Mouse (Mus musculus) midbrain, embryonic 14.5 days (tissue): Measurements from ENCODE around the gene Magi2. TPM values are rescaled to one million over a fixed set of nuclear protein-coding genes. Genes with fewer than 3 reads are reported as not detected.

Source experiments
- ATAC-seq: fragments of 200-750 bp; cut with Nextera tagmentation; 2 replicates; pipeline ENCODE4 v1.8.0; 2017; ENCODE audit warnings: moderate number of reproducible peaks, moderate library complexity; ENCODE audit not compliant: low FRiP score, low TSS enrichment
- DNase-seq: peaks from one replicate; pipeline ENCODE4 v3.0.0-alpha.2; 2015
- H3K27ac ChIP-seq: fragments of 300-500 bp; sonication (generic); replicated peaks from 2 replicates; pipeline ENCODE4 v1.5.1; 2014; ENCODE audit warnings: mild to moderate bottlenecking, low read depth, low read length, moderate library complexity
- H3K27me3 ChIP-seq: fragments of 300-500 bp; sonication (generic); 2 replicates; pipeline ENCODE4 v1.6.1; 2014; ENCODE audit warnings: low read length, control low read depth, mixed read lengths; ENCODE audit not compliant: control insufficient read depth, insufficient read depth
- H3K36me3 ChIP-seq: fragments of 300-500 bp; sonication (generic); 2 replicates; pipeline ENCODE4 v1.6.1; 2014; ENCODE audit warnings: low read length, control low read depth; ENCODE audit not compliant: control insufficient read depth, insufficient read depth
- H3K4me1 ChIP-seq: fragments of 300-500 bp; sonication (generic); 2 replicates; pipeline ENCODE4 v1.6.1; 2014; ENCODE audit warnings: mild to moderate bottlenecking, antibody characterized with exemption, low read length, control low read depth; ENCODE audit not compliant: control insufficient read depth, insufficient read depth
- H3K4me2 ChIP-seq: fragments of 300-500 bp; sonication (generic); 2 replicates; pipeline ENCODE4 v1.6.1; 2014; ENCODE audit warnings: mild to moderate bottlenecking, low read length, moderate library complexity
- H3K4me3 ChIP-seq: fragments of 300-500 bp; sonication (generic); replicated peaks from 2 replicates; pipeline ENCODE4 v1.5.1; 2014; ENCODE audit warnings: low read depth, low read length
- H3K9ac ChIP-seq: fragments of 300-500 bp; sonication (generic); replicated peaks from 2 replicates; pipeline ENCODE4 v1.6.1; 2014; ENCODE audit warnings: mild to moderate bottlenecking, low read length, moderate library complexity
- H3K9me3 ChIP-seq: fragments of 300-500 bp; sonication (generic); 2 replicates; pipeline ENCODE4 v1.6.1; 2016; ENCODE audit warnings: low read length, control low read depth, mixed read lengths; ENCODE audit not compliant: control insufficient read depth
- WGBS: fragments of 180-500 bp; shearing (Covaris S2); extraction: QIAGEN DNeasy Blood & Tissue Kit; methylation state at CpG from one replicate; pipeline ENCODE4 v1.1.7; 2014; 5-methylcytosine and 5-hydroxymethylcytosine counted together
- polyA plus RNA-seq: library from polyadenylated mRNA; unstranded; fragments of >200 nt; fragmentation: Nextera tagmentation; extraction: Ambion mirVana; gene quantifications from 2 replicates; pipeline ENCODE4 v1.2.1, GENCODE M21; 2014

Gene Magi2
- polyA plus RNA-seq, 1 experiment from 2014 or later: 22.3 TPM

DNA sequence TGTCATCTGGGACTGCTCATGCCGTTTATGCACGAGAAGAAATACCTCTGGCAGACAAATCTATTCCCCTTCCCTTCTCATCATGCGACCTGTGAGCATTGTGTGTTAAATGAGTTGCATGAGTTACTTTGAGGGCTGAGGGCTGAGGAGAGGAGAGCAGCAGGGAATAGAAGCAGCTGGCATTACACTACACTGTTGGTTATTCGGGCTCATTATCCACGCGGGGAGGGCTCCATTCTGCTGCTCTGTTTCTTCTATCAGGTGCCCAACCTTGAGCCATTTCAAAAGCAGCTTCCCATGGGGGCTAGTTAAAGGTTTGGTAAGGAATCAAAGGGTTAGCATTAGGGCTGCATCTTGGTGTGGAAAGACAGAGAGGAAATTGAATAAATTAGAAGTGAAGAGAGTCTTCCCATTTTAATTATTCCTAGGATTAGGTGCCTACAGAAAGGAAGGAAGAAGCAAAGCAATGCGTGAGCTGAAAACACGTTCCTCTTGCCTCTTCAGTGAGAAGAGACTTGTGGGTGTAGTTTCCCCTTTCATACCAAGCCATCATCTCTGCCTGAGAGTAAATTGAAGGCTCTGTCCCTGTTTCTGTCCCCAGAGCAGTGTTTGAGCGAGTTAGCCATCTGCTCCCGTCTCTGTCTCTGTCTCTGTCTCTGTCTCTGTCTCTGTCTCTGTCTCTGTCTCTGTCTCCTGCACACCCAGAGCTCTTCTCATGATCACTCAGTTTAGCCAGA is 1396.2 kb downstream of the Magi2 start:
- Histone ChIP-seq H3K4me1 (peaks cover 11% of the 10 kb centered on the region; the same call in 1 of the 2 replicates), H3K36me3 (no peaks in the 10 kb centered on the region), H3K4me3 (no peak overlapping the region), H3K4me2 (no peak overlapping the region), H3K9me3 (no peaks in the 10 kb centered on the region), H3K27ac (peak overlapping the region; percentile 37), H3K9ac (no peak overlapping the region), H3K27me3 (no peaks in the 10 kb centered on the region)
- DNase-seq: peak; percentile 71
- WGBS: 35% methylated on average over 10 of the region's 10 CpGs
- peak; percentile 71 for ATAC-seq

DNA sequence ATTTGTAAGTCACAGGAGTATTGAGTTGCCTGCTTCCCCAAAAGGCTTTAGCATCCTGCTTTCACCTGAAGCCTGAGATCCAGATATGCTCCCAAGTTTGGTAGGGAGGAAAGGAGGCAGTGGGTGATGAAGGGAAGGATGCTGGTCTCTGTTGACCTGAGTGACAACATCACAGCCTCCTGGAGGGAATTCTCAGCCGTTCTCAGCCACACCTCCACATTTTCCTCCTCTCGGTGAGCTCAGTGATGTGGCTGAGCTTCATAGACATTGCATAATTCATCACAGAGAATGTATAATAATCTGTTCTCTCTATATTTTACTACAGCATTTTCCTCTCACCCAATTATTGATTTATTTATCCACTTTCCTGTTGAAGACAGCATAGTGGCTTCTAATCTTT is 1398.3 kb downstream of the Magi2 start:
- DNase-seq: no peak

DNA sequence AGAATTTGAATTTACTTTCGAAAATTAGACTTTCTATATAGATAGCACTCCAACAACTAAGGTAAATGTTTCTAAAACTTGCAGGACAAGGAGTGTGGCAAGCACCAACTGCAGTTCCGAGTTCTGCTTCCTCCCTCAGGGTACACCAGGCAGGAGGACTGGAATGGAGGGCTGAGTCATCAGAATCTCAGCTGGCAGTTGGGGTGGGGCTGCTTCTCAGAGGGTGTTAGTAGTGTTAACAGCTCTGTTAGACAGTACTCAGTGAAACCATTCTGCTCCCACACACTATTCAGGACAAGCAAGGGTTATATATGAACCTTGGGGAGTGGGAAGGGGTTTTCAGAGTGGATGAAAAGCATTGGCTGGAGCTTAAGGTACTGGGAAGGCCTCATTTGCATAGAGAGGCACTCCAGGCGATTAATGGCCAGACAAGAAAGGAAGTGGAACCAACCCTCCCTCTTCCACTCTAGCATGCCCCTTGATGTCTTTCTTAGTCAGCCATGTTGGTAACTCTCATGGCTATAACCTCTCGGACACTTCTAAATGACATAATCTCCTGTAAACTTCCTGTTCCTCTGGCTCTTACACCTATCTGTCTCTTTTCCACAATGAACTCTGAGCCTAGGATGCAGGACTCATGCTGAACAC is 1402.2 kb downstream of the Magi2 start:
- no peak overlapping the region for H3K4me2 ChIP-seq
- H3K36me3 ChIP-seq: no peaks in the 10 kb centered on the region
- no peaks in the 10 kb centered on the region for H3K9me3 ChIP-seq
- no peaks in the 10 kb centered on the region for H3K27me3 ChIP-seq
- no peak overlapping the region for H3K27ac ChIP-seq
- no peak for DNase-seq
- no peak overlapping the region for H3K9ac ChIP-seq
- 68% methylated on average over 4 of the region's 4 CpGs for WGBS
- no peaks in the 10 kb centered on the region for H3K4me1 ChIP-seq
- no peak overlapping the region for H3K4me3 ChIP-seq
- ATAC-seq: no peak

More for the DNA sequence above, 1398.3 kb downstream of the Magi2 start:
- H3K27ac ChIP-seq: no peak overlapping the region
- no peaks in the 10 kb centered on the region for H3K36me3 ChIP-seq
- H3K9me3 ChIP-seq: no peaks in the 10 kb centered on the region
- H3K4me2 ChIP-seq: no peak overlapping the region
- H3K27me3 ChIP-seq: no peaks in the 10 kb centered on the region
- ATAC-seq: no peak
- H3K4me1 ChIP-seq: peaks cover 11% of the 10 kb centered on the region; the same call in 1 of the 2 replicates
- WGBS: 53% methylated on average over 2 of the region's 2 CpGs
- no peak overlapping the region for H3K9ac ChIP-seq
- H3K4me3 ChIP-seq: no peak overlapping the region

DNA sequence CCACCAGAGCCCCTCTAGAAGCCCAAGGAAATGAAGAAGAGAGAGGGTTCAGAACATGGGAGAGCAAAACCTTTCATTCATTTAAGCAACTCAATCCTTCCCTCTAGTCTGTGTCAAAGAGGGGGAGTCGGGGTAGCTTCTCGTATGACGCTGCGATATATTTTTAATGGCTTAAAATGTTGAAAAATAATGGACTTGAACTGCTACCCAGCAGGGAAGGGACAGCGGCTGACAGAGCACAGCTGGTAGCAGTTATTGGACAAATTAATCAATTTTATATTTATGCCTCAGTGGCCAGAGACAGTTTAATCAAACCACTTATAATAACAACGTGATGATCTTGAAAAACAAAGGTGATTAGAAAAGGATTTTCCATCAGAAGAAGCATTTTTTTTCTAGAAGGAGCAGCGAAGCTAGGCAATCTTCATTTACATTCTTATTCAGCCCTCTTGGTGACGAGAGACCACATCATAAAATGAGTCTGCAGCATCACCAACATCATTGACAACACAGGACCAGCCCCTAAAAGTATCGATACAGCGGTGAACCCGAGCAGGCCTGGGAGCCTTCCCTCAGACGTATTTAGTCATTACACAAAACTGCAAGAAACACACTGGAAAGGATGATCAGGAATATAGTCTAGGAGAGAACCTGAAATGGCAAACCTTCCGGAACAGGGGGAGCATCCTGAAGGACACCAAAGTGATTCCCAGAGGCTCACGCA is 1407.4 kb downstream of the Magi2 start:
- ATAC-seq: no peak

DNA sequence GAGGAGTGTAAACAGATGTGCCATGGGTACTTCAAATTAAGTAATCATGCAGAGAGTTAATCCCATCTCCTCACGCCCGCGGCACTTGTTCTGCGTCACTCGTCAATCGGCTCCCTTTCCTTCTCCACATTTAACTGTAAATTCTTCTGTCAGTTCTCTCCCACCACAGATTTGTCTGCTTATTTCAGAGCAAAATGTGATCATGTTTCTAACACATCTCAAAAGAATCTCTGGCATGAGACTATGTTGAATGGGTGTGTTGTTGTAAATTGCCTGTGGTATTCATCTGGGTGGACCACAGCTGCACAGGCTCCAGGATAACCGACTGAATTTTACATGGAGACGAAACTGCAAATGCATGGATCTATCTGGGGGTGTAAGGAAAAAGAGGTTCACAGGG is 1408.0 kb downstream of the Magi2 start:
- ATAC-seq: no peak
- H3K9ac ChIP-seq: no peak overlapping the region
- 64% methylated on average over 8 of the region's 8 CpGs for WGBS
- peaks cover 8% of the 10 kb centered on the region; the same call in 1 of the 2 replicates for H3K4me1 ChIP-seq
- H3K4me3 ChIP-seq: no peak overlapping the region
- H3K4me2 ChIP-seq: no peak overlapping the region
- peak; percentile 48 for DNase-seq
- H3K27ac ChIP-seq: no peak overlapping the region
- H3K36me3 ChIP-seq: no peaks in the 10 kb centered on the region
- H3K27me3 ChIP-seq: no peaks in the 10 kb centered on the region
- H3K9me3 ChIP-seq: no peaks in the 10 kb centered on the region

More for the DNA sequence above, 1407.4 kb downstream of the Magi2 start:
- H3K4me3 ChIP-seq: no peak overlapping the region
- DNase-seq: no peak
- 67% methylated on average over 14 of the region's 14 CpGs for WGBS
- H3K4me2 ChIP-seq: no peak overlapping the region
- no peak overlapping the region for H3K9ac ChIP-seq
- H3K9me3 ChIP-seq: no peaks in the 10 kb centered on the region
- peaks cover 8% of the 10 kb centered on the region; the same call in 1 of the 2 replicates for H3K4me1 ChIP-seq
- no peaks in the 10 kb centered on the region for H3K36me3 ChIP-seq
- no peak overlapping the region for H3K27ac ChIP-seq
- no peaks in the 10 kb centered on the region for H3K27me3 ChIP-seq

DNA sequence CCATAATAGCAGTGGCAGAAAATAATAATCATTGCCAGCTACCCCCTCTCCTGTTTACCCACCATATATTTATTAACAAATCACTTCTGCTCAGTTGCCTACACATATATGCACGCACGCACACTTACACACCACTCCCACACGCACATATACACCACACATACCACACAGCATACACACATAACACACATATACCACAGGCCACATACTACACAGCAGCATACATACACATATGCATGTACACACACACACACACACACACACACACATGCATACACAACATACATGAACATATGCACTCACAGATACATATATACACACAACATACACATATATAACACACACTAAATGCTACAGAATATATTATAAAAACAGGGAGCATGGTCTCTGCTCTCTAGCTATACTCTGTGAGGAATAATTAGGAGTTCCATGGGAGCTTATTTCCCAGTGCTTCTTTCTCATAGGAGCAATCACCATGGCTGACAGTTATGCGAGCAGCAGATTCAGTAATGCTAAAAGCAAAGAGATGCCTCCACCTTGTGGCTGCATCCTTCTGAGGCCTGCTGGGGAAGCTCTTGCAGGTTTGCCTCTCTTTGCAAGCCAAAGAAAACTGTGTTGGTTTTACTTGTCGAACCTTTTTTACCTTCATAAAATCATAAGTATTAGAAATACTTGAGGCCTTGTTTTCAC is 1410.6 kb downstream of the Magi2 start:
- Histone ChIP-seq H3K27ac (no peak overlapping the region), H3K9me3 (no peaks in the 10 kb centered on the region), H3K4me1 (peaks cover 8% of the 10 kb centered on the region; the same call in 1 of the 2 replicates), H3K4me3 (no peak overlapping the region), H3K27me3 (no peaks in the 10 kb centered on the region), H3K9ac (no peak overlapping the region), H3K36me3 (no peaks in the 10 kb centered on the region), H3K4me2 (no peak overlapping the region)
- ATAC-seq (no peak), DNase-seq (peak; percentile 80)
- WGBS: 81% methylated on average over 5 of the region's 5 CpGs

DNA sequence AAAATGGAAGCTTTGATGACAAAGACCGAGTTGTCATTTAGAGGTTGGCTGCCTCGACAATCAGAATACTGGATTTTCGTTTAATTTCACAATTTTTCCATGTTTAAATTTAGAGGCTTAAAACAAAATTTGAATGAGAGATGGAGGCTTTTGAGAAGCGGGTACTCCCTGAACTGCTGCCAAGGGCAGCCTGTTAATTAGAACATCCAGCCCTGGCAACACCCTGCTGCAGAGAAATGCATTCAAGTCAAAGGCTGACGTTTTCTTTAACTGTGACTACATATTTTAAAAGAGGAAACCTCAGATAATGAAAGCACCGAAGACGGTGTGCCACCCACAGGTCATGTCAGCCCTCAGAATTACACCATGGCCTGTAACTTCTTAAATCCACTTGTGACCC is 1415.4 kb downstream of the Magi2 start:
- no peak overlapping the region for H3K9ac ChIP-seq
- 65% methylated on average over 7 of the region's 7 CpGs for WGBS
- DNase-seq: no peak
- H3K9me3 ChIP-seq: no peaks in the 10 kb centered on the region
- ATAC-seq: no peak
- H3K27ac ChIP-seq: no peak overlapping the region
- H3K27me3 ChIP-seq: no peaks in the 10 kb centered on the region
- no peak overlapping the region for H3K4me2 ChIP-seq
- no peaks in the 10 kb centered on the region for H3K4me1 ChIP-seq
- H3K36me3 ChIP-seq: no peaks in the 10 kb centered on the region
- no peak overlapping the region for H3K4me3 ChIP-seq

DNA sequence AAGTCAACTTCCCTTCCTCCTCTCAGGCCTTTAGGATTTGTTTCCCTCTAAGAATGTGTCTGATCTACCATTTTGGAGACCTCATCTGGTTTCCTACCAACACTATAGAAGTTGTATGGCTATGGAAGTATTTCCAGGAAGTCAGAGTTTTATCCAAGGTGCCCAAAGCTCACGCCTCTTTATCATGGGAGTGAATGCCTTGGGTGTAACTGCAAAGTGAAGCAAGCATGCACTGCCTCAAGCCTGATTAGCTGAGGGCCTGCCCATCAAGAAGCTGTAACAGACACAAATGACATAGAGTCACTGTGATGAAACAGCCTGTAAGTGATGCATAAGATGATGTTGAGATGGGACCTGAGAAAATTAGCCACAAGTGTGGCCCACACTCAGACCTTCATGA is 1416.9 kb downstream of the Magi2 start:
- H3K4me2 ChIP-seq: no peak overlapping the region
- H3K9ac ChIP-seq: no peak overlapping the region
- H3K36me3 ChIP-seq: no peaks in the 10 kb centered on the region
- DNase-seq (no peak), ATAC-seq (no peak)
- no peaks in the 10 kb centered on the region for H3K27me3 ChIP-seq
- no peak overlapping the region for H3K27ac ChIP-seq
- H3K4me1 ChIP-seq: no peaks in the 10 kb centered on the region
- H3K4me3 ChIP-seq: no peak overlapping the region
- 89% methylated on average over 1 of the region's 1 CpGs for WGBS
- no peaks in the 10 kb centered on the region for H3K9me3 ChIP-seq
